Mouse (Mus musculus) small intestine, adult 2 months (tissue): ENCODE measurements around the gene Skap2.

Source experiments
- CTCF ChIP-seq: fragments of 200-500 bp; IDR thresholded peaks from 2 replicates; pipeline ENCODE4 v1.5.1; 2012; ENCODE audit warnings: low read depth, mild to moderate bottlenecking, control low read depth, inconsistent platforms, low read length, moderate library complexity, mixed read lengths; ENCODE audit not compliant: insufficient replicate concordance, insufficient read length; ENCODE audit errors: extremely low read depth
- POLR2A ChIP-seq: fragments of 200-500 bp; IDR thresholded peaks from 2 replicates; pipeline ENCODE4 v1.6.1; 2012; ENCODE audit warnings: low read depth, mild to moderate bottlenecking, control low read depth, inconsistent platforms, low read length, moderate library complexity

DNA sequence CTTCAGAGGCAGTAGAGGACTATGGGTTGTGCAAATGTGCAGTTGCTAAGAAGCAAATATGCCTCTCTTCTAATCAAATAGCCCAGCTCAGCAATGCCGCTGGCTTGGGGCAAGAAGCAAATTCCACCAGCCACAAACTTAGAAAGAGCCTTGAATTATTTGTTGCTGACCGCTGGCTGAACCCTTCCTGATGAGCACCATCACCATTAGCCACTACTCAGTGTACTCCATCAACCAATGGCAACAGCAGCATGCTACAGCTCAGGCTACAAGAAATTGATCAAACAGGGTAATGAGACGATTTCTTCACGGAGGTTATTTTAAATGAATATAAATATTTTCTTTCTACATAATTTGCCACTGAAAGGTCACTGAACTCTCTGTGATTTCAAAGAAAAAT, 36.6 kb downstream of the Skap2 start:
- TF ChIP-seq CTCF (no peak), POLR2A (no peak)
